Mouse (Mus musculus) embryonic fibroblast, embryonic 13.5 days (primary cell): ENCODE measurements around the gene Irf1.

Experiments used
- CTCF ChIP-seq: IDR thresholded peaks from 2 replicates; pipeline ENCODE4 v1.5.1; 2011; ENCODE audit warnings: mild to moderate bottlenecking, control low read depth, low read length, moderate library complexity, borderline replicate concordance; ENCODE audit not compliant: insufficient read depth
- POLR2A ChIP-seq: IDR thresholded peaks from 2 replicates; pipeline ENCODE4 v1.6.1; 2011; ENCODE audit warnings: low read depth, mild to moderate bottlenecking, control low read depth, low read length, moderate library complexity

DNA sequence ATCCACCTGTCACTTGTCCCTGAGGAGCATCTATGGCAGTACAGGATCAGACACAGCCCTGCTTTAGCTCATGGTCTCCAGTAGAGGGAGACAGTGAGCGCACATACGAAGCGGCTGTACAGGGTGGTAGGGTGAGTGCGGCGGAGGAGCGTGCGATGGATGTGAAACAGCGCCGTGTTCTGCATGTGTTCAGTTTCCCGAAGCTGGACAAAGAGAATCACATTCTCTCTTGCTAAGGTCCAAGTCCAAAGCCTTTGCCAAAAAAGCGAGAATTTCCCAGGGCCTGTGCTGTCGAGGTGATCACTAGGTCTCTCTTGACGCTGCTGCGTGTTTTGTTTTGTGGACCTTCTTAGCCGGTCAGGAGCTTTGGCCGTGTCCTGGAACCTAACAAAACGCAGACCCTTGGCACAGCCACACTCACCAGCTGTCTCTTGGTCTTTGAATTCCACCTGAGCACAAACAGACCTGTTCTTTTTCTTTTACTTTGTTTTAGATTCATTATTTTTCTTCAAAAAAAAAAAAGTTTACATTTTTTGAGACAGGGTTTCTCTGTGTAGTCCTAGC is 34.0 kb upstream of the Irf1 start:
- TF ChIP-seq CTCF (peak; percentile 95; the same call in 1 of the 2 replicates), POLR2A (no peak)
